In genomic region chr8:107824640-107825039, GRCm38 (mm10) we compare ENCODE assay signal across 8 mouse cellular contexts.
DNase-seq lines count a peak whose midpoint lies in the region.

No protein-coding gene starts in this region.

- DNase-seq in gastrocnemius, postnatal 10 days, result peak; percentile 17
- no peak for DNase-seq in gastrocnemius, adult 8-10 months (ENCODE audit: low spot score in 2 of 2)
- peak; percentile 4 for DNase-seq in ovary, postnatal 36 days (ENCODE audit: low spot score)
- no peak for DNase-seq in ovary, postnatal 14 days (ENCODE audit: low spot score)
- DNase-seq in left cerebral cortex, postnatal 10 days (ENCODE audit: extremely low spot score in 1 of 2, low spot score in 2 of 2), result peak; percentile 11 to 24
- DNase-seq in right cerebral cortex, adult 2 months (ENCODE audit: low spot score in 2 of 2), result peak; percentile 12 to 26
- no peak for DNase-seq in urinary bladder, postnatal 36 days (ENCODE audit: low spot score in 2 of 2)
- DNase-seq in kidney, postnatal 36 days, result no peak

- intact Hi-C loops in left cerebral cortex, postnatal 10 days (cut with DNase I), result no loop called here

Comparison
In these comparisons a context has a peak if more than half of its experiments do, and no peak if none do; other contexts are left out.
1. DNase-seq: peak in gastrocnemius, postnatal 10 days (single experiment), ovary, postnatal 36 days (single experiment), left cerebral cortex, postnatal 10 days (2 of 2) and right cerebral cortex, adult 2 months (2 of 2); none in gastrocnemius, adult 8-10 months (0 of 2), ovary, postnatal 14 days (single experiment), urinary bladder, postnatal 36 days (0 of 2) and kidney, postnatal 36 days (0 of 2).